Mouse (Mus musculus) heart, postnatal 0 days (tissue): ENCODE results near the gene Dnah1. TPM values are rescaled to one million over a fixed set of nuclear protein-coding genes. Genes with fewer than 3 reads are reported as not detected.

Source experiments
- ATAC-seq: fragments of 200-750 bp; cut with Nextera tagmentation; 2 replicates; pipeline ENCODE4 v1.8.0; 2017; ENCODE audit warnings: low read depth, moderate number of reproducible peaks, moderate library complexity; ENCODE audit not compliant: insufficient read depth
- DNase-seq: peaks from one replicate; pipeline ENCODE4 v3.0.0-alpha.2; 2016; ENCODE audit warnings: low spot score
- H3K27ac ChIP-seq: fragments of 300-500 bp; sonication (generic); 2 replicates; pipeline ENCODE4 v1.5.1; 2014; ENCODE audit warnings: low read depth, mild to moderate bottlenecking
- H3K27me3 ChIP-seq: fragments of 300-500 bp; sonication (generic); 2 replicates; pipeline ENCODE4 v1.6.1; 2014; ENCODE audit warnings: low read length, mixed read lengths; ENCODE audit not compliant: control insufficient read depth, insufficient read depth
- H3K36me3 ChIP-seq: fragments of 300-500 bp; sonication (generic); replicated peaks from 2 replicates; pipeline ENCODE4 v1.6.1; 2014; ENCODE audit warnings: low read length, mixed read lengths; ENCODE audit not compliant: control insufficient read depth, insufficient read depth
- H3K4me1 ChIP-seq: fragments of 300-500 bp; sonication (generic); 2 replicates; pipeline ENCODE4 v1.6.1; 2014; ENCODE audit warnings: antibody characterized with exemption; ENCODE audit not compliant: control insufficient read depth, insufficient read depth
- H3K4me2 ChIP-seq: fragments of 300-500 bp; sonication (generic); 2 replicates; pipeline ENCODE4 v1.6.1; 2014; ENCODE audit warnings: low read depth, mild to moderate bottlenecking, low read length, moderate library complexity
- H3K4me3 ChIP-seq: fragments of 300-500 bp; sonication (generic); 2 replicates; pipeline ENCODE4 v1.5.1; 2014; ENCODE audit warnings: low read depth, low read length
- H3K9ac ChIP-seq: fragments of 300-500 bp; sonication (generic); replicated peaks from 2 replicates; pipeline ENCODE4 v1.6.1; 2014; ENCODE audit warnings: low read depth, low read length, mixed read lengths
- H3K9me3 ChIP-seq: fragments of 300-500 bp; sonication (generic); replicated peaks from 2 replicates; pipeline ENCODE4 v1.6.1; 2016; ENCODE audit warnings: low read length; ENCODE audit not compliant: control insufficient read depth
- CTCF ChIP-seq: IDR thresholded peaks from 2 replicates; pipeline ENCODE4 v1.5.1; 2016; ENCODE audit warnings: antibody characterized with exemption, control low read depth, low read depth
- EP300 ChIP-seq: IDR thresholded peaks from 2 replicates; pipeline ENCODE4 v1.6.1; 2016; ENCODE audit warnings: antibody characterized with exemption, low read depth
- WGBS: fragments of 180-500 bp; shearing (Covaris S2); extraction: QIAGEN DNeasy Blood & Tissue Kit; methylation state at CpG from one replicate; pipeline ENCODE4 v1.1.7; 2014; 5-methylcytosine and 5-hydroxymethylcytosine counted together
- polyA plus RNA-seq: library from polyadenylated mRNA; unstranded; fragments of >200 nt; fragmentation: Nextera tagmentation; extraction: Ambion mirVana; gene quantifications from 2 replicates; pipeline ENCODE4 v1.2.1, GENCODE M21; 2015
- total RNA-seq: library from RNA; depleted of rRNA; stranded (reverse); fragments of >200 nt; gene quantifications from 2 replicates; pipeline ENCODE4 v1.2.3, GENCODE M21; 2014; ENCODE audit warnings: low replicate concordance

Gene Dnah1
- total and polyA plus RNA-seq, 2 experiments from 2014 or later: 0.08 to 0.10 TPM

GRCm38 (mm10) chr14:31345367-31345766 lies 21.7 kb upstream of the Dnah1 start:
- TF ChIP-seq EP300 (no peak), CTCF (no peak)
- Histone ChIP-seq H3K9me3 (no peaks in the 10 kb centered on the region), H3K27ac (no peak overlapping the region), H3K36me3 (peaks cover 63% of the 10 kb centered on the region), H3K4me1 (0 out of 2 replicates have a peak, but pooled peaks cover 3% of the 10 kb centered on the region), H3K9ac (no peak overlapping the region), H3K4me2 (no peak overlapping the region), H3K27me3 (no peaks in the 10 kb centered on the region), H3K4me3 (no peak overlapping the region)
- 74% methylated on average over 1 of the region's 1 CpGs for WGBS
- ATAC-seq: no peak
- DNase-seq: no peak

GRCm38 (mm10) chr14:31343241-31343640 lies 19.5 kb upstream of the Dnah1 start:
- Histone ChIP-seq H3K4me2 (peak overlapping the region; percentile 30; the same call in 1 of the 2 replicates), H3K9me3 (no peaks in the 10 kb centered on the region), H3K9ac (0 out of 2 replicates have a peak overlapping the region, but pooled peaks have one; percentile 24), H3K4me3 (no peak overlapping the region), H3K27me3 (no peaks in the 10 kb centered on the region), H3K36me3 (peaks cover 48% of the 10 kb centered on the region), H3K27ac (peak overlapping the region; percentile 73), H3K4me1 (0 out of 2 replicates have a peak, but pooled peaks cover 3% of the 10 kb centered on the region)
- no peak for TF ChIP-seq CTCF
- no peak for TF ChIP-seq EP300
- ATAC-seq: peak; percentile 81
- WGBS: 35% methylated on average over 8 of the region's 8 CpGs
- DNase-seq: peak; percentile 71

GRCm38 (mm10) chr14:31337947-31338346 lies 14.3 kb upstream of the Dnah1 start:
- no peaks in the 10 kb centered on the region for H3K9me3 ChIP-seq
- H3K4me1 ChIP-seq: peaks cover 9% of the 10 kb centered on the region; the same call in 1 of the 2 replicates
- H3K27me3 ChIP-seq: no peaks in the 10 kb centered on the region
- TF ChIP-seq EP300 (no peak), CTCF (no peak)
- H3K36me3 ChIP-seq: peaks cover 13% of the 10 kb centered on the region
- no peak overlapping the region for H3K27ac ChIP-seq
- no peak overlapping the region for H3K9ac ChIP-seq
- no peak for ATAC-seq
- peak overlapping the region; percentile 86 for H3K4me2 ChIP-seq
- no peak for DNase-seq
- H3K4me3 ChIP-seq: peak overlapping the region; percentile 83

DNA sequence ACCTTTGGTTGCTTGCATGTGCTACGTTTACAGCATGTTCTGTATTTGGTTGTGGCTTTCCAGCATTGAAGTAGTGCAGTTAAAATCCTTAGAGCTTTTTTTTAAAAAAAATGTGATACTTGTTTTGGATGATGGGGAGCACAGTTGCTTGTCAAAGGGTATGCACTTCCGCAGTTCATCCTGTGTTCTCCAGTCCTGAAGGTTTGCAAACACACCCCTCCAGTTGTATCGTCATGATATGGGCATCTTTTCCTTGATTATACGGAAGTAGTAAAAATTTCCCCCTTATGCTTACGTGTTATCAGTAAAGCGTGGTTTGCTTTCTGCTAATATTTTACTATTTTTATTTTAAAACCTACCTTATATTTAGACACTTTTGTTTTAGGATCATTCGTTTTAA lies 13.7 kb upstream of the Dnah1 start:
- Histone ChIP-seq H3K27me3 (no peaks in the 10 kb centered on the region), H3K4me3 (peak overlapping the region; percentile 83), H3K4me1 (peaks cover 7% of the 10 kb centered on the region; the same call in 1 of the 2 replicates), H3K9me3 (no peaks in the 10 kb centered on the region), H3K27ac (peak overlapping the region; percentile 96), H3K9ac (peak overlapping the region; percentile 86), H3K4me2 (peak overlapping the region; percentile 86), H3K36me3 (peaks cover 13% of the 10 kb centered on the region)
- ATAC-seq (no peak), DNase-seq (no peak)
- 11% methylated on average over 7 of the region's 7 CpGs for WGBS
- TF ChIP-seq CTCF (no peak), EP300 (no peak)

GRCm38 (mm10) chr14:31336369-31337155 lies 12.9 kb upstream of the Dnah1 start, which contains the start of gene Capn7:
Gene Capn7 (plus strand): TSS chr14:31336638.
- Histone ChIP-seq H3K9ac (peak within 1 kb of the TSS; percentile 86), H3K9me3 (no peaks in the 10 kb centered on the region), H3K27ac (peak within 1 kb of the TSS; percentile 96), H3K4me2 (peak within 1 kb of the TSS; percentile 86), H3K4me1 (peaks cover 7% of the 10 kb centered on the region; the same call in 1 of the 2 replicates), H3K4me3 (peak within 1 kb of the TSS; percentile 83), H3K36me3 (peaks cover 10% of the 10 kb centered on the region), H3K27me3 (no peaks in the 10 kb centered on the region)
- DNase-seq (peak; percentile 99), ATAC-seq (peak; percentile 97)
- under 1% methylated on average over 77 of the region's 78 CpGs for WGBS
- TF ChIP-seq CTCF (peak; percentile 48), EP300 (no peak)
